Mouse (Mus musculus) kidney, adult 8-10 months (tissue): Measurements from ENCODE around the gene Gm26992.

Experiments used
- DNase-seq, 2 experiments: peaks; one replicate each; pipeline ENCODE4 v3.0.0; 2022

The Gm26992 gene

GRCm38 (mm10) chrX:103484050-103484449, 62.2 kb downstream of the Gm26992 start:
- peak; percentile 28 to 55 for DNase-seq

- DNase-seq = no peak
Measured at GRCm38 (mm10) chrX:103490853-103491252, 69.0 kb downstream of the Gm26992 start.

- DNase-seq = peak in 1 of 2 experiments; percentile 2
Measured at GRCm38 (mm10) chrX:103492398-103493256, 70.8 kb downstream of the Gm26992 start.

- peak; percentile 43 to 49 for DNase-seq
Measured at GRCm38 (mm10) chrX:103493351-103494173, 71.8 kb downstream of the Gm26992 start.

GRCm38 (mm10) chrX:103499374-103499773, 77.6 kb downstream of the Gm26992 start:
- no peak for DNase-seq

- DNase-seq = peak; percentile 18 to 41
Measured at GRCm38 (mm10) chrX:103500137-103500536, 78.3 kb downstream of the Gm26992 start.

- no peak for DNase-seq
Measured at GRCm38 (mm10) chrX:103508218-103508617, 86.4 kb downstream of the Gm26992 start.

- DNase-seq = no peak
Measured at GRCm38 (mm10) chrX:103509168-103510019, 87.6 kb downstream of the Gm26992 start.

- no peak for DNase-seq
Measured at GRCm38 (mm10) chrX:103514782-103515181, 93.0 kb downstream of the Gm26992 start.

- DNase-seq = no peak
Measured at GRCm38 (mm10) chrX:103515346-103515745, 93.5 kb downstream of the Gm26992 start.

GRCm38 (mm10) chrX:103518798-103519197, 97.0 kb downstream of the Gm26992 start:
- DNase-seq = no peak

GRCm38 (mm10) chrX:103519547-103519946, 97.7 kb downstream of the Gm26992 start:
- no peak for DNase-seq

GRCm38 (mm10) chrX:103521221-103521716, 99.5 kb downstream of the Gm26992 start:
- DNase-seq = no peak

GRCm38 (mm10) chrX:103529185-103529584, 107.4 kb downstream of the Gm26992 start:
- DNase-seq = peak; percentile 45 to 58
